Mouse (Mus musculus): ENCODE results near the gene Lrrc29.

Gene Lrrc29

DNA sequence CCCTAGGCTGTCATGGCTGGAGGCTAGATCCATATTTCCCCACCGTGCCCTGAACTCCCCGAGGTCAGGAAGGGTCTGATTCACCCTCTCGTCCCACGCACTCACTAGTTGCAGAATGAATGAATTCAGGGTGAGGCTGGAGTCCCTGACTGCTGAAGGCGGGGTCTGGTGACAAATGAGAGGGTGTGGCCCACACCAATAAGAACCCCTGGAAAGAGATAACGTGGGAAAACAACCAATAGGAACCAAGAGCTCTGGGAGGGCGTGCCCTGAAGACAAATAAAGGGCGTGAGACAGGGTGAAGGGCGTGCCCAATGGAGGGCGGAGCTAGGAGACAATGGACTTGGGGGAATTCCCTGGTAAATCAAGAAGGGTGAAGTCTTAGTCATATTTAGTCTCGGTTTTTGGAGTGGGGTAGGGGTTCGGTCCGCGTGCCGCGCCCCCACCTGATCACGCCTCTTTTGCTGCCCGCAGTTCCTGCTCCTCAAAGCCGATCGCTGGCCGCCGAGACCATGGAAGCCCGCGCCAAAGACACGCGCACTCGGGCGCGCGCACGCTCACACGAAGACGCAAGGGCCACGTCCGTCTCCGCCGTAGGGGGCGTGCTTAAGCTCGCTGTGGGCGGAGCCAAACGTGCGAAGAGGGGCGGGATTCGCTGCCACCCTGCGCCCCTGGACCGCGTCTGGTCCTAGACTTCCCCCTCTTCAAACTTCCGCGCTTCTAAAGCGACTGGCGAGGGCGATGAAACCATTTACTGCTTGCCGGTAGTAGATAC, 36.9 kb downstream of the Lrrc29 start:
- DNase-seq: peak; percentile 93 to 97

DNA sequence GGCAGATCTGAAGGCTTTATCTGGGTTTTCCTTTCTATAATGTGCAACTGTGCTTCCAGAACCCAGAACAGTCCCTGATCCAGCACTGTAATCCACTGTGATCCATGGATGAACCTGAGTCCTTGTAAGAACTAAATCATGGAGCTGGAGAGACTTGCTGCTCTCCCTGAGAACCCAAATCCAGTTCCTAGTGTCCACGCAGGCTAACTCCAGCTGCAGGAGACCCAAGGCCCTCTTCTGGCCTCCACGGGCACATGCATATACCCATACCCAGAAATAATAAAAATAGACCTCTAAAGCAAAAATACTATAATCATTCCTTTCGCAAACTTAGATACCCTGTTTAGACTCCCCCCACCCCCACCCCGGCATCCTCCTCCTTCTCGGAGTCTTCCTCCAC, 37.8 kb downstream of the Lrrc29 start:
- no peak for DNase-seq

DNA sequence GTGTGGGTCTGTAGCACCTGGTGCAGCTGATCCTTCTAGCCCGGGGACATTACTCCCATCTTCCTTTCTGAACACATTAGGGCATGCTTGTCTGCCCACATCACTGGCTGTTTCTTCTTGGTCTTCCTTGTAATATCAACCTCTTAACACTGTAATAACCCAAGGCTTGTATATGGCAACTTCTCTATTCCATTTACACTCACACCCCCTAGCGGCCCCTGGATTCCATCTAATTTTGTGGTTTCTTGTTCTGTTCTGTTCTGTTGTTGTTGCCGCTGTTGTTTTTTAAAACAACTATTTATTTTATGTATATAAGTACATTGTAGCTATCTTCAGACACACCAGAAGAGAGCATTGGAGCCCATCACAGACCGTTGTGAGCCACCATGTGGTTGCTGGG, 39.2 kb downstream of the Lrrc29 start:
- DNase-seq: no peak

DNA sequence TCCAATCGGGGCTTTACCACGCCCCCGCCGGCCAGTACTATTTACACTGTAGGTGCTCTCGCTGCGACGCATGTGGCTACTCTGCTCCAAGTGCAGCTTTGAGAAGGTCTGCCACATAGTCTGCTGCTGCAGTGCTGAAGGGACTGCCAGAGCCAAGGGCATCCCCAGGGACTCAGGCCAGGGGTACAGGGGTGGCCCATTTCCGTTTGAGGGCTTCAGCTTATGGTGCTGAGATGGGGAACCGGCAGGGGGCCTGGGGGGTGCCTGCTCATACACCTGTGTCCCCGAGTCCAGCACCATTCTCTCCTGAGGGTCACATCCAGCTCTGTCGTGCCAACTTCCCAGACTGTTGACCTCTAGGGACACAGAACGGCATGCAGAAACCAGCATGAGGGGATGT, 40.6 kb downstream of the Lrrc29 start:
- DNase-seq: no peak

DNA sequence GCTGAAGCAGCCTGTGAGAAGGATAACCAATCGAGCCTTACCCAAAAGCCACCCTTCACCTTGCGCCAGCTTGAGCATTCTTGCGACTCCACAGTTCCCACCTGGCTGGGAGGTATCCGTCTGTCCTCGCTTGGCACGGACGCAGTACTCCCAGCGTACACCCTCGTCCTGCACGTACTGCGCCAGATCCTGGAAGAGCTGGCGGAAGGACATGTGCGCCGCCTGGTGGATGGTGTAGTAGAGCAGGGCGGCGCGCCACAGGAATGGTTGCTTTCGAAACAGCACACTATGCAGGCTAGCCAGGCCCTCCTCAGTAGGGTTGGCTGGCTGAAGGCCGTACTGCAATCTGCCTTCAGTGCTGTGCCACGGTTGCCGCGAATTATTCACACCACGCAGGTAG, 43.0 kb downstream of the Lrrc29 start:
- peak in 1 of 2 experiments; percentile 54 for DNase-seq

DNA sequence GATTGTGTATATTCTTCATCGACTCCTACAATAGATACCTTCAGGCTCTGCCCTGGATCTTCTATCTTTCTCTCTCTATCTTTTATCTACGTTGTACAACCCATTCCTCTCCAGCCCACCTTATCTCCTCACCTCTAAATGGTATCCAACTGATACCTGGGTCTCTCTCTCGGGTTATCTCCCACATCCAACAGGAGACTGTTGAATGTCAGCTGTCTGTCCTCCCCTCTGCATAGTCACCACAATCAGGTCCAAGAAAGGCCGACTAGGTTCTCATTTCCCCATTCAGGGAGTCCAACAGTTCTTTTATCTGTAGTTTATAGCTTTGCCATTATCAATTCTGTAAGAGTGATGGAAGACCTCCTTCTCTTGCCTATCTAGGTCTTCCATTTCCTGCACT, 43.8 kb downstream of the Lrrc29 start:
- DNase-seq: no peak

DNA sequence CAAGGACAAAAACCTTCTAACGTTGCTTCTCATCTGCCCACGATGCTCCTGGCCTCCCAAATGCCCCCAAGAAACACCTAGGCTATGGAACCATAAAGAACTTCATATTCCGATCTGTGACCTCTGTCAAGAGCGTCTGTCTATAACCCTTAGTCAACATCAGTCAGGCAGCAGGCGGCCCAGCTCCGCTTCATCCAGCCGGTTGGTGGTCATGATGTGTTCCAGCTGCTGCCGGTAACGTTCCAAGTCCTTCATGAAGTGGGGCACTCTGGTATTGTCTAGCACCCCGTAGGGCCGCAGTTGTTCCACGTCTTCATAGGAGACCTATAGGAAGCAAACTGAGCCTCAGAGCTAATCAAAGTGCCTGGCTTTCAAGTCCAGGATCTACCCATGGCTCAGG, 44.3 kb downstream of the Lrrc29 start:
- DNase-seq: peak in 1 of 2 experiments; percentile 1

DNA sequence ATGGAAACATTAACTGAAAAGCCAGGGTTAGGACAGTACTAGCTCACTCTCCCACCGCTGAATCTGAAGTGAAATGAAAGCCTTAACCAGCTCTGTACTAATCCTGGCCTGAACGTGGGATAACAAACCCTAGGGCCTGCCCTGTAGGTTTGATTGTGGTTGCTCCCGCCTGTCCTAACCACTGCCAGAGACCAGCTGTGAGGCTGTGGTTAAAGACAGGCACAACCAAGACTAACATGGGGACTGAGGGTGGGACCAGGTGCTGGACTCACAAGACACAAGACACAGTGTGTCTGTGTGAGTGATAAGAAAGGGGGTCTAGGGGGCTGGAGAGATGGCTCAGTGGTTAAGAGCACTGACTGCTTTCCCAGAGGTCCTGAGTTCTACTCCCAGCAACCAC, 45.5 kb downstream of the Lrrc29 start:
- no peak for DNase-seq

DNA sequence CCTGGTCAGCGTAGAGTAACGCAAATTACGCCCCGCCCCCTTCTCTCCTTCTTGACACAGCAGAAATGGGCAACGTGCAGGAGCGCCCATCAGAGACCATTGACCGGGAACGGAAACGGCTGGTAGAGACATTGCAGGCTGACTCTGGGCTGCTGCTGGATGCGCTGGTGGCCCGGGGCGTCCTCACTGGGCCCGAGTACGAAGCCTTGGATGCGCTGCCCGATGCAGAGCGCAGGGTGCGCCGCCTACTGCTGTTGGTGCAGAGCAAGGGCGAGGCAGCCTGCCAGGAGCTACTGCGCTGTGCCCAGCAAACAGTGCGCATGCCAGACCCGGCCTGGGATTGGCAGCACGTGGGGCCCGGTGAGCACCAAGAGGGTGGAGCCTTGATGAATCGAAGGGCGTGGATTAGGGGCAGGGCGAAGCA, 47.2 kb downstream of the Lrrc29 start:
- DNase-seq: no peak

DNA sequence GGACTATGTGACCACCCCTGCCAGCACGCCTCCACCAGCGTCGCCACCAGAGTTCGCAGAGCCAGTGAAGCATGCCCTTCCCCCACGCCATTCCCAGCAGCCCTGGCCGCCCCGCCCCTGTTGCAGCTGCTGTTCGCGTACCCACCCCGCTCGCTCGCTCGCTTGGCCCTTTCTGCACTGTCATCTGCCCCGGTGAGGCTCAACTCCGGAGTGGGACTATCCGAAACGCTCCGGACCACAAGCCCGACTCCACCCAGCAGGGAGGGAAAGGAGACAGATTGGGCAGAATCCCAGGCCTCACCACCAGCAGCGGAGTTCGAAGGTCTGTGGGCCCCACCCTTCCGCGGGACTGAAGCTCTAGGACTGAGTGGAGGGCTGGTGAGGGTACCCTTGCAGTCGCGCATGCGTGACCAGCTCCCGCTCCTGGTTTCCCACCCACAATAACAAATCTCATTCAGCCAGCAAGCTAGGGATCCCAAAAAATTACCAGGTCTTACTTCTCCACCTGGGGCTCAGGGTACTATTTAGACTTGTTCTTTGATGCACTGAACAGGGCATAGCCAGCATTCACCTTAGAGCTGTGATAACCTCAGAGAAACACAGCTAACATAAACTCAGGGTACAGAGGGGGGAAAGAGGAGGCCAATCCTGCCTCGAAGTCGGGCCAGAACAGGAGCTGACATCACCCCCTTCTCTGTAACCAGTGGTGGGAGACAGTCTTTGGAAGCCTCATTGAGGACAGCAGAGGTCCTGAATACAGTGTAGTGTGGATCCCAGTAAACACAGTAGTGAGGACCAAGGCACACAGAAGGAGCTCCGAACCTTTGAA, 49.6 kb downstream of the Lrrc29 start:
- DNase-seq: no peak

DNA sequence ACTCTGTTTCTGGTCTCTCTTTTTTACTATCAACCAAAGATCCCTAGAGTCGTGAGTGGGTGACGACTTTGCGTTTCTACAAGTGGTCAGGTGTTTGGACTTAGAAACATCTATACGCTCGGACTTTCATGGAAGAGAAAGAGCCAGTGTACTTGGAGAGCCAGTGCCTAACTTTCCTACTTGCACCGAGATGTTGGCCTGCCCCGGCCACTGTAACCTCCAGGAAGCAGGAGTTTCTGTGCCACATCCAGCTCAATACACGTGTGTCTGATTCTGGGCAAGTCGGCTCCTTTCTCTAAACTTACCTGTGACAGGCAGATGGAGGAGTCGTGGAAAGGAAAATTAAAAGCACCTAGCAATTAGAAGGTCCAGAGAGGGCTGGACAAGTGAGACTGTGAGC, 50.2 kb downstream of the Lrrc29 start, which contains the start of gene Nol3:
Nol3 (plus strand) TSS at position 301 of the 400 bp plus-strand sequence.
- DNase-seq: no peak

DNA sequence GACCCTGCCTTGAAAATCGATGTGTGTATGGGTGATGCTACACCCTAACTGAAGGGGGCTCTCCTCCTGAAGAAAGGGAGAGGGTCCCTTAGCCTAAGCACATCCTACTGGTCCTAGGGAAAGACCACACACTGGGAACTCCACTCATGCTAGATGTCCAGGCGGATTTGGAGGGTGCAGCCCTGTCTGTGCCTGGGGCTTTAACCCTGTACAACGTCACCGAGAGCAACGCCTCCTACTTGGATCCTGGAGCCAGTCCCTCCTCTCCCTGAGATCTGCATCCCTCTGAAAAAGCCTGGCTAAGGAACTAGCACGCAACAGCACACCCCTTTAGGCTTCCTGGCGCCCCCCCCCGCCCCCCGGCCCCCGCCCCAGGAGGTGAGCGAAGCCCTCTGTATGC, 50.7 kb downstream of the Lrrc29 start:
- no peak for DNase-seq

DNA sequence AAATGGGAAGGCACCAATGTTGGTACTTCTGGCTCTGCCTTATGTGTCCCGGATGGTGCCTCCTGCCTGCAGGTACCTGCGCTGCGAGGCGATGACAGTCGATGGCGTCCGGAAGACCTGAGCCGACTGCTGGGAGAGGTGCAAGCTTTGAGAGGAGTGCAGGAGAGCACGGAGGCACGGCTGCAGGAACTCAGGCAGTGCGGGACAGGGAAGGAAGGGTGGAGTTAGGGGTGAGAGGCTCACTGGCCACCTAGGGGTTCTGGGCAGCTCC, 55.2 kb downstream of the Lrrc29 start:
- DNase-seq: no peak

DNA sequence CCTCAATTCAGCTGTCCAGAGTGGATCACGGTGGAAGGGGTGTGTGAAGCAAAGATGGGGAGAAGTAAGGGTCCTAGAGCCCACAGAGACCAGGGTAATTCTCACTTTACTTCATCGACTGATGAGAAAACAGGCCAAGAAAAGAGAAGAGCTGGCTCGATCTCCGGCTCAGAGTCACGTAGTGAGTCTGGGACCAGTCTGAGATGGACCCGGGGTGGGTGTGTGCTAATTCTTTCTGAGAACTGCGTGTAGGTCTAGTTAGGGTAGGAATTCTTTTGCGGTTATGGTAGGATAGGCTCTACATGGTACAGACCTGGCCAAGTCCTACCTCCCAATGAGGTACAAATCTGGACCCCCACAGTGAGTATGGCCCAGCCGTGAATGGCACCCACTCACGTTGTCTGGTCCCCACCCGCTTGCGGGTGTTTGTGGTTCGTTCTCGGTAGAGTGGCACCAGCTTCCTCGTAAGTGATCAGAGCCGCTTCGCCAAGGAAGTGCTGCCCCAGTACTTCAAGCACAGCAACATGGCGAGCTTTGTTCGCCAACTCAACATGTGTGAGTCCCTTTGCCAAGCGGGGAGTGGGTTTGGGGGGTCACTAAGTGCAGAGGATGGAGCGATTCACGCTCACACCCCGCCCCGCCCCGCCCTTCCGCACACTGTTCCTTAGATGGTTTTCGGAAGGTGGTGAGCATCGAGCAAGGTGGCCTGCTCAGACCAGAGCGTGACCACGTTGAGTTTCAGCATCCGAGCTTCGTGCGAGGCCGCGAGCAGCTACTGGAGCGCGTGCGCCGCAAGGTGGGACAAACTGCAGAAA, 55.8 kb downstream of the Lrrc29 start:
- DNase-seq: no peak

DNA sequence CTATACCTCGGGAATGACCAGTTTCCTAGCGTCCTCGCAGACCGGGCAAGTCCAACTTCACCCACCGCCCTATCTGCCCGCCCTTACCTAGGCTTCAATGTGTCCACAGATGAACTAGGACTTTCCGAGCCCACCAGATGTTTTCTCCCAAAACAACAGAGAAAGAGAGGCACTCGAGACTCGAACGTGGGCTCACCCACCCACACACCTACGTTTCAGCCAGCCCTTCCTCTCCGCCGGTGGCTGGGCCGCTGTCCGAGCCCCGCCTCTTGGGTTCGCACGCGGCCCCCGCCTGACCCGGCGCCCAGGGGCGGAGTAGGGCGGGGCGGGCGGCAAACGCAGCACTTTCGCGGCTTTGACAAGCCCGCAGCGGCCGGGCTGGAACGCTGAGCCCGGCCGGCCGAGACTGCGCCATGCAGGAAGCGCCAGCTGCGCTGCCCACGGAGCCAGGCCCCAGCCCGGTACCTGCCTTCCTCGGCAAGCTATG, 56.6 kb downstream of the Lrrc29 start, which contains the start of gene Hsf4:
Hsf4 (plus strand) TSS at position 341 of the 487 bp plus-strand sequence.
- DNase-seq: peak in 1 of 2 experiments; percentile 45

DNA sequence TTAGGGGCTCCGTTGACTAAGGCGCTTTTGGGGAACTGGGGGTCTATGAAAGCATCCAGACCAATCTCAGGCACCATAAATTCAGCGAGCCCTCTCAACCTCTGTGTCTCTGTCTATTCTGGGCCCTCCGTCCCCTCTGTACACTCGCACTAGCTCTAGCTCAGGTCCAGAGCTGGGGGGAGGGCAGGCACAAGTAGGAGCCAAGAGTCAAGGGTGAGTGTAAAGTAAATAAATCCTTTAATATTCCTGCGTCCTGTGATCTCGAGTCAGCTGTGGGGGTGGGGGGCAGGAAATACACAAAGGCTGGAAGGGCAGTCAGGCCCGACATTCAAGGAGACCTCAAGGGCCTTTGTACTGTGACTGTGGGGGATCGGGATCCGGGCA, 57.0 kb downstream of the Lrrc29 start:
- no peak for DNase-seq

DNA sequence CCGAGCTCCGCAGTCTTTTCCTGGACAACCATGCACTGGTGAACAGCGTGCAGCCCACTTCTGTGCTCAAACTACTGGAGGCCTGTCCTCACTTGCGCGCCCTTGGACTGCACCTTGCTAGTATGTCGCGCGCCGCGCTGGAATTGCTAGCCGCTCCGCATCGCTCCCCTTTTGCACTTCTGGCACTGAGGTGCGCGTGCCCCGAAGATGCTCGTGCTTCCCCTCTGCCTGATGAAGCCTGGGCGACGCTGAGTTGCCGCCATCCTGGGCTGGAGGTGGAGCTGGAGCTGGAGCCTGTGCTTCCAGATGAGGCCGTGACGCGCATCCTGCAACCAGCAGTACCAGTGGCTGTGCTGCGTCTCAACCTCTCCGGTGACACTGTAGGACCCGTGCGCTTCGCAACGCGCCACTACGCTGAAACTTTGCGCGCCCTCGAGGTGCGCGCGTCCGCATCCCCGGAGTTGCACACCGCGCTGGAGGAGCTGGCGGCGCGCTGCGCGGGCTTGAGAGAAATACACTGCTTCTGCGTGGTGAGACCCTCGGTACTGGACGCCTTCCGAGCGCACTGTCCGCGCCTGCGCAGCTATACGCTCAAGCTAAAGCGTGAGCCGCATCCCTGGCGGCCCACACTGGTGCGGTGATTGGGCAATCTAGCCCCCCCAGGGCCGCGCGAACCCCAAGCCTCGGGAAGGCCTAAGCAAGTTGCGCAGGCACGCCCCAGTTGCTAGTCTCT, 57.6 kb downstream of the Lrrc29 start:
- no peak for DNase-seq

DNA sequence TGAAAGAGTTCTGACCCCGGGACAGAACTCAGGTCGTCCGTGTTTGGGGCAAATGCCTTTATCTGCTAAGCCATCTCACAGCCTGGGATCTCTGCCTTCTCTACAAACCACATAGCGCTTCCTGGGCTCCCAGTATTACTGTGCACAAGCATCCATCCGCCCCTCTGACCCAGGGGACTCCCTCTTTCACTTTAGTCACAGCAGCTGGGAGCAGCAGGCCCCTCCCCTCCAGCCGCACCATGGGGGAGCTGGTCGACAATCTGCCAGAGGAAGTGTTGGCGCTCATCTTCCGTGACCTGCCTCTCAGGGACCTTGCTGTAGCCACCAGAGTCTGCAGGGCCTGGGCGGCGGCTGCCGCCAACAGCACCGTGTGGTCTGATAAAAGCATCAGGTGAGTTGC, 59.3 kb downstream of the Lrrc29 start:
- DNase-seq: peak; percentile 49 to 56

DNA sequence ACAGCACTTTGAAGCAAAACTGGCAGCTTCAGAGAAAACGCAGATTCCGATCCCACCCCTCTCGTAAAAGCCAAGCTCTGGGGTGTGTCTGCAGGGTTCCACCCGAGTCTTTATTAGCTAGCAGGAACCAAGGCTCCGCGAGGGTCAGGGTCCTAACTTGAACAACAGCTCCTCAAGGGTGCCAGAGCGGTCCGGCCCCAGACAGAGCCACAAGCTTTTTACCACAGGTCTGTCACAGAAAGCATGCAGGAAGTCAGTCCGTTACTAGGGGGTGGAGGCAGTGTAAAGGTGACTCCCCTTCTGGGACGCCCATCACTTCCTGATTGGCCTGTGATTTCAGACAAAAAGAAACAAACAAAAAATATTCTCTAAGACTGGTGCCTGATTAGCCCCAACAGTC, 61.0 kb downstream of the Lrrc29 start:
- DNase-seq: peak in 1 of 2 experiments; percentile 44

DNA sequence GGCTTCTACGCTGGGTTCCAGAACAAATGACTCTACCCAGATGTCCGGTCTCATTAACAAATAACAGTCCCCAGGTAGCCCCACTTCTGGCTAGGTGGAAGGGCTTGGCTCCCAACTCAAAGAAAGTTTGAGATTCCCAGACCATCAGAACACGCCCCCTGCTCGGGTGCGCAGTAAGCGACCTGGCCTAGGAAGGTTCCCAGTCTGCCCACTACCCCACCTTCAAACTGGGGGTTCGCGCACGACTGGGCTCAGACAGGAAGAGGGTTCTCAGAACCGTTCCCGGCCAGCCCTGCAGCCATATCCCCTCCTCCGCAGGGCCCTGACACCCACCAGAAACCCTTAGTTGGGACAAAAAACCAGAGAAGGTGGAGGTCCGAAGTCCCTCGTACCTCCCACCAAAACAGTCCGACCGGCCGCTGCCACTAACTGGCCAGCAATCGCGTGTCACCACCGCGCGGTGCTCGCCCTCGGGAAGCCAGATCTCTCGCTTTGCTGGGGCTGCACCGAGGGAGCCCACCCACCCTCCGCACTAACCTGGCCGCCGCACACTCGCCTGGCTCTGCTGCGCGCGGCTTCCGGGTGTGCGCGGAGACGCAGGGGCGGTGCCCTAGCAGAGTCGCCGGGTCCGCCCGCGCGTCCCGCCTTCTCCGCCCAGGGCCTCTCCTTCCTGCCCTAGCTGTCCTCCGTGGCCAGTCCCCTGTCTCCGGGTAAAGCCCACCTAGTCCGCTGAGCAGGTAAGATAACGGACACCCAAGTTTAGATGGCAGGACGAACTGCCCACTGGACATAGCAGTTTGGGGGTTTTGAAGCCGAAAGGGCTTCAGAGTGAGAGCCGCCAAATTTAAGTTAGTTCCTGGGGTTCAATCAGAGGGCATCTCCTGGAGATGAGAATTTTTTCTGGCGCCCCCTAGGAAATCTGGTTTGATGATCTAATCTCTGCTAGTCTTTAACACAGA, 61.8 kb downstream of the Lrrc29 start, which contains the start of the genes Tradd and Fbxl8:
Tradd (minus strand) TSS at position 586 of the 959 bp plus-strand sequence.
Fbxl8 (plus strand) TSS at position 625 of the 959 bp plus-strand sequence.
- DNase-seq: peak; percentile 71 to 77

Data from spleen, adult 18-20 months (tissue).